Mouse (Mus musculus): Measurements from ENCODE around the gene Smurf1. TPM values are rescaled to one million over a fixed set of nuclear protein-coding genes. Genes with fewer than 3 reads are reported as not detected.

The Smurf1 gene
- polyA plus RNA-seq, 1 experiment, result 19.7 TPM

DNA sequence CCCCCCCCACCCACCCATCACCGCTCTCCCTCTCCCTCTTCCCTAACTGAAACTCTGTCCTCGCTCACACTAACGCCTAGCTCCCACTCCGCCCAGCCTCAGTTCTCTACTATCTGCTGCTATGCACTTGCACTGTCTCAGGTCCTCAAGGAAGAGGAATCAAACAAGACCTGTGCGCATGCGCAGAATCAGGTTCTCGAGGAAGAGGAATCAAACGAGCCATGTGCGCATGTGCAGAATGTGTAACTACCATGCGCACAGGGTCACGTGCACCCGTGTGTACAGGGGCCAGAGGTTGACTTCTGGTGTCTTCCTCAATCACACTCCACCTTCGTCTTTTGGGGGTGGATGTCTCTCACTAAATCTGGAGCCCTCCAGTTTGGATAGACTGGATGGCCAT, 21.9 kb upstream of the Smurf1 start:
- Histone ChIP-seq H3K9me3 (replicated peaks; ENCODE audit: control insufficient read depth, insufficient read depth, low read length, poor library complexity, severe bottlenecking) (no peaks in the 10 kb centered on the region), H3K36me3 (ENCODE audit: control insufficient read depth, insufficient read depth, low read length, poor library complexity, severe bottlenecking) (no peaks in the 10 kb centered on the region), H3K4me3 (ENCODE audit: low read depth, low read length) (no peak overlapping the region), H3K27ac (ENCODE audit: insufficient read depth, low read length) (no peak overlapping the region), H3K9ac (ENCODE audit: low read depth, poor library complexity, severe bottlenecking) (no peak overlapping the region), H3K27me3 (ENCODE audit: control insufficient read depth, insufficient read depth, low read length, poor library complexity, severe bottlenecking) (no peaks in the 10 kb centered on the region), H3K4me1 (ENCODE audit: control insufficient read depth, insufficient read depth, low read length) (no peaks in the 10 kb centered on the region)
- TF ChIP-seq EP300 (IDR thresholded peaks at IDR 0.05; ENCODE audit: insufficient read depth, low read depth, low read length) (no peak), CTCF (IDR thresholded peaks at IDR 0.05; ENCODE audit: low read depth, low read length) (no peak), POLR2A (IDR thresholded peaks at IDR 0.05; ENCODE audit: insufficient read depth, low read length) (no peak)

GRCm38 (mm10) chr5:144984839-144985238, 19.2 kb upstream of the Smurf1 start:
- H3K9ac ChIP-seq (ENCODE audit: low read depth, poor library complexity, severe bottlenecking), result no peak overlapping the region
- H3K27me3 ChIP-seq (ENCODE audit: control insufficient read depth, insufficient read depth, low read length, poor library complexity, severe bottlenecking), result no peaks in the 10 kb centered on the region
- H3K4me3 ChIP-seq (ENCODE audit: low read depth, low read length), result no peak overlapping the region
- H3K4me1 ChIP-seq (ENCODE audit: control insufficient read depth, insufficient read depth, low read length), result no peaks in the 10 kb centered on the region
- TF ChIP-seq EP300 (IDR thresholded peaks at IDR 0.05; ENCODE audit: insufficient read depth, low read depth, low read length) (no peak), CTCF (IDR thresholded peaks at IDR 0.05; ENCODE audit: low read depth, low read length) (peak; percentile 31)
- H3K27ac ChIP-seq (ENCODE audit: insufficient read depth, low read length), result no peak overlapping the region
- H3K36me3 ChIP-seq (ENCODE audit: control insufficient read depth, insufficient read depth, low read length, poor library complexity, severe bottlenecking), result no peaks in the 10 kb centered on the region
- H3K9me3 ChIP-seq (replicated peaks; ENCODE audit: control insufficient read depth, insufficient read depth, low read length, poor library complexity, severe bottlenecking), result no peaks in the 10 kb centered on the region

DNA sequence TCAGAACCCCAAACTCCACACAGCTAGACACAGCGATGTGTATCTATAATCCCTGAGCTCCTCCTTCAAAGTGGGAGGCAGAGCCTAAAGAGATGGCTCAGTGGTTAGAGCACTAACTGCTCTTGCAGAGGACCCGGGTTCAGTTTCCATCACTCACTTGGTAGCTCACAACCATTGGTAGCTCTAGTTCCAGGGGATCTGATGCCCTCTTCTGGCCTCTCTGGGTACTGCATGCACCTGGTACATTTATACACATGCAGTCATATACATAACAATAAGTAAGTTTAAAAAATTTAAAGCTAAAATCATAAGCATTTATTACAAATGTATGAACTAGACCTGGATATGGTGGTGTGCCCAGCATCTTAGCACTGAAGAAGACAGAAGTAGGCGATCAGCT, 17.6 kb upstream of the Smurf1 start:
- Histone ChIP-seq H3K9me3 (replicated peaks; ENCODE audit: control insufficient read depth, insufficient read depth, low read length, poor library complexity, severe bottlenecking) (no peaks in the 10 kb centered on the region), H3K9ac (ENCODE audit: low read depth, poor library complexity, severe bottlenecking) (no peak overlapping the region), H3K27ac (ENCODE audit: insufficient read depth, low read length) (no peak overlapping the region), H3K27me3 (ENCODE audit: control insufficient read depth, insufficient read depth, low read length, poor library complexity, severe bottlenecking) (no peaks in the 10 kb centered on the region), H3K36me3 (ENCODE audit: control insufficient read depth, insufficient read depth, low read length, poor library complexity, severe bottlenecking) (no peaks in the 10 kb centered on the region), H3K4me1 (ENCODE audit: control insufficient read depth, insufficient read depth, low read length) (no peaks in the 10 kb centered on the region), H3K4me3 (ENCODE audit: low read depth, low read length) (no peak overlapping the region)
- TF ChIP-seq EP300 (IDR thresholded peaks at IDR 0.05; ENCODE audit: insufficient read depth, low read depth, low read length) (no peak), CTCF (IDR thresholded peaks at IDR 0.05; ENCODE audit: low read depth, low read length) (peak; percentile 4), POLR2A (IDR thresholded peaks at IDR 0.05; ENCODE audit: insufficient read depth, low read length) (no peak)

DNA sequence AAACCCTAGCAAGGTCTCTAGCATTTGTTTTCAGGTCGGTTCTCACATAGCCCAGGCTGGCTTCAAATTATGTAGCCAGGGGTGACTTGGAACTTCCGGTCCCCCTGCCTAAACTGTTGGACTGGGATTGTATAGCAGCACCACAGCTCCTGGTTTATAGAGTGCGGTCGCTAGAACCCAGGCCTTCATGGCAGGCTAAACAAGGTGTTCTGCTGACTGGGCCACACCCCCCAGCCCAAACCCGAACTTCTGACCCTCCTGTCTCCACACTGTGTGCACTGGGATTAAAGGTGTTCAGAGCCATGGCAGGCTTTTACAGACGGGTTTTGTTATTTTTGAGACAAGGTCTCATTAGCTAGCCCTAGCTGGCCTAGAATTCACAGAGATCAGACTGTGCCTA, 13.5 kb upstream of the Smurf1 start:
- H3K27ac ChIP-seq (ENCODE audit: insufficient read depth, low read length), result no peak overlapping the region
- no peaks in the 10 kb centered on the region for H3K27me3 ChIP-seq (ENCODE audit: control insufficient read depth, insufficient read depth, low read length, poor library complexity, severe bottlenecking)
- no peak overlapping the region for H3K4me3 ChIP-seq (ENCODE audit: low read depth, low read length)
- no peak overlapping the region for H3K9ac ChIP-seq (ENCODE audit: low read depth, poor library complexity, severe bottlenecking)
- no peaks in the 10 kb centered on the region for H3K4me1 ChIP-seq (ENCODE audit: control insufficient read depth, insufficient read depth, low read length)
- no peaks in the 10 kb centered on the region for H3K9me3 ChIP-seq (replicated peaks; ENCODE audit: control insufficient read depth, insufficient read depth, low read length, poor library complexity, severe bottlenecking)
- H3K36me3 ChIP-seq (ENCODE audit: control insufficient read depth, insufficient read depth, low read length, poor library complexity, severe bottlenecking), result no peaks in the 10 kb centered on the region
- no peak for TF ChIP-seq EP300 (IDR thresholded peaks at IDR 0.05; ENCODE audit: insufficient read depth, low read depth, low read length)
- no peak for TF ChIP-seq CTCF (IDR thresholded peaks at IDR 0.05; ENCODE audit: low read depth, low read length)
- TF ChIP-seq POLR2A (IDR thresholded peaks at IDR 0.05; ENCODE audit: insufficient read depth, low read length), result no peak

GRCm38 (mm10) chr5:144978533-144979107, 13.0 kb upstream of the Smurf1 start:
- no peaks in the 10 kb centered on the region for H3K9me3 ChIP-seq (replicated peaks; ENCODE audit: control insufficient read depth, insufficient read depth, low read length, poor library complexity, severe bottlenecking)
- H3K36me3 ChIP-seq (ENCODE audit: control insufficient read depth, insufficient read depth, low read length, poor library complexity, severe bottlenecking), result no peaks in the 10 kb centered on the region
- TF ChIP-seq EP300 (IDR thresholded peaks at IDR 0.05; ENCODE audit: insufficient read depth, low read depth, low read length) (no peak), POLR2A (IDR thresholded peaks at IDR 0.05; ENCODE audit: insufficient read depth, low read length) (no peak), CTCF (IDR thresholded peaks at IDR 0.05; ENCODE audit: low read depth, low read length) (no peak)
- no peak overlapping the region for H3K4me3 ChIP-seq (ENCODE audit: low read depth, low read length)
- no peak overlapping the region for H3K27ac ChIP-seq (ENCODE audit: insufficient read depth, low read length)
- H3K4me1 ChIP-seq (ENCODE audit: control insufficient read depth, insufficient read depth, low read length), result no peaks in the 10 kb centered on the region
- H3K9ac ChIP-seq (ENCODE audit: low read depth, poor library complexity, severe bottlenecking), result no peak overlapping the region
- H3K27me3 ChIP-seq (ENCODE audit: control insufficient read depth, insufficient read depth, low read length, poor library complexity, severe bottlenecking), result no peaks in the 10 kb centered on the region

GRCm38 (mm10) chr5:144971266-144971665, 5.6 kb upstream of the Smurf1 start:
- TF ChIP-seq POLR2A (IDR thresholded peaks at IDR 0.05; ENCODE audit: insufficient read depth, low read length), result no peak
- peak; percentile 14 for TF ChIP-seq CTCF (IDR thresholded peaks at IDR 0.05; ENCODE audit: low read depth, low read length)

More at GRCm38 (mm10) chr5:144971266-144971665, 5.6 kb upstream of the Smurf1 start:
- H3K4me3 ChIP-seq (ENCODE audit: low read depth, low read length), result no peak overlapping the region
- no peak overlapping the region for H3K9ac ChIP-seq (ENCODE audit: low read depth, poor library complexity, severe bottlenecking)
- no peaks in the 10 kb centered on the region for H3K27me3 ChIP-seq (ENCODE audit: control insufficient read depth, insufficient read depth, low read length, poor library complexity, severe bottlenecking)
- peaks cover 2% of the 10 kb centered on the region for H3K4me1 ChIP-seq (ENCODE audit: control insufficient read depth, insufficient read depth, low read length)
- H3K36me3 ChIP-seq (ENCODE audit: control insufficient read depth, insufficient read depth, low read length, poor library complexity, severe bottlenecking), result no peaks in the 10 kb centered on the region
- H3K27ac ChIP-seq (ENCODE audit: insufficient read depth, low read length), result no peak overlapping the region
- H3K9me3 ChIP-seq (replicated peaks; ENCODE audit: control insufficient read depth, insufficient read depth, low read length, poor library complexity, severe bottlenecking), result no peaks in the 10 kb centered on the region

Data from ES-Bruce4 (cell line).